Mouse (Mus musculus) frontal cortex, postnatal 25 days (tissue): Measurements from ENCODE around the gene Cbx4.

ENCODE experiments used
- DNase-seq, 2 experiments: peaks; one replicate each; pipeline ENCODE4 v3.0.0; 2022; ENCODE audit warnings: low spot score in 2 of 2

The Cbx4 gene

DNA sequence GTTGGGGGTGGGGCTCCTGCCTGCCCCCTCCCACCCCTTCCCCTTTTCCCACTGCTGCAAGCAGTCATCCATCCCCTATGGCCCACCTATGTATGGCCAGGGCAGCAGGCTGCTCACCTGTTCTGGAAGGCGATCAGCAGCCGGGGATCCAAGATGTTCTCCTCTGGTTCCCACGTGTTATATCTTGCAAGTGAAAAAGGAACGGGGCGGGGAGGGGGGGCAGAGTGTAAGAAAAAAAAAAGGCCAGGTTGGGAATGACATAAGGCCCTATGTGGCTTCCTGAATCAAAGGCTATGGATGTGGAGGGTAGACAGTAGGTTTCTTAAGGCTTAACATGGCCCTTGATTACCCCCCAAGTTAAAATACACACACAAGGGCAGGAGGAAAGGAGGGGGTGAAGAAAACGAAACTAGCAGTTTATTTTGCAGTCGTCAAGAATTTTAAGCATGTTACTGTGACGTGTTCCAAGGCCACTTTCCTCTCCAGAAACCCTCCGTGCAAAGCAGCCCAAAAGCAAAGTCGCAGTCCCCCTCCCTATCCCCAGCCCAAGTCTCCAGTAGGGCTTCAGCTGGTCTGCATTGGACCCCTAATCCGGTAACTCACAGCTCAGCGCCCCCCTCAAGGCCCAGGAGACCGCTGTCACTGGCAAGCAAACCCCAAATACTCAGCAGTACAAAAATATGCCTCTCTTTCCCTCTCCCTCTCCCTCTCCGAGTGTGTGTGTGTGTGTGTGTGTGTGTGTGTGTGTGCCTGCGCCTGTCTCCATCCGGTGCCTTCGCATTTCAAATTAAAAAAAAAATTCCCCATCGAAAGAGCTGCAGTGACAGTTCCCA, 1.4 kb downstream of the Cbx4 start:
- DNase-seq = no peak

DNA sequence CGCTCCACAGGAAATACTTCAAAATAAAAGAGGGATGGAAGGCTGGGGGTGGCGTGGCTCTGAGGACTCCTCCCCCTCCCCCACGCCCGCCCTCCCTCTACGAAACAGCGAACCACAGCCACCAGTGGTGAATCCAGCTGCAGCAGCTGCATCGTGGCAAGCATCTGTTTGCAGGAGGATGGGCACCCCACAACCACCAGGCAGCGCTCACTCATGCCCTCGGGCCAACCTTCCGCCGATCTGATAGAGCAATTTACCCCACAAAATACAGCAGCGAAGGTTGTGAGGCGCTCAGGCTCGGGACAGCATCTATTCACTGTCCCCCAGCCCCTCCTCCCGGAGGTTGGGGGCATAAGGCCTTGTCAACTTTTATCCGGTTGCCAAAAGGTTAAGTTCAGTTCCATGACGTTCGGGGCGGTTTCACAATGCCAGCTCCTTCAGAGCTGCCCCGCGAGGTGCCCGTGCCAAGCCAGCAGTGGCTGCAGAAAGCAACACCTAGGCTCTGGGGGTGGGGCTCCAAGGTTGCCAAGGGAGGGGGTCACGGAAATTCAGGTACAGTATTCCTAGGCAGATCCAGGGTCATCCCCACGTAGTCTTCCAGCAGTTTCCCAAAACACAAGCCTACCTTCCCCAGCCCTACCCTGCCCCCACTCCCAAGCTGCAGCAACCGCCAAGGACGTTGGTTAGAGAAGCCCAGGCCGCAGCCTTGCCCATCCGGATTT, 2.1 kb downstream of the Cbx4 start:
- no peak for DNase-seq

DNA sequence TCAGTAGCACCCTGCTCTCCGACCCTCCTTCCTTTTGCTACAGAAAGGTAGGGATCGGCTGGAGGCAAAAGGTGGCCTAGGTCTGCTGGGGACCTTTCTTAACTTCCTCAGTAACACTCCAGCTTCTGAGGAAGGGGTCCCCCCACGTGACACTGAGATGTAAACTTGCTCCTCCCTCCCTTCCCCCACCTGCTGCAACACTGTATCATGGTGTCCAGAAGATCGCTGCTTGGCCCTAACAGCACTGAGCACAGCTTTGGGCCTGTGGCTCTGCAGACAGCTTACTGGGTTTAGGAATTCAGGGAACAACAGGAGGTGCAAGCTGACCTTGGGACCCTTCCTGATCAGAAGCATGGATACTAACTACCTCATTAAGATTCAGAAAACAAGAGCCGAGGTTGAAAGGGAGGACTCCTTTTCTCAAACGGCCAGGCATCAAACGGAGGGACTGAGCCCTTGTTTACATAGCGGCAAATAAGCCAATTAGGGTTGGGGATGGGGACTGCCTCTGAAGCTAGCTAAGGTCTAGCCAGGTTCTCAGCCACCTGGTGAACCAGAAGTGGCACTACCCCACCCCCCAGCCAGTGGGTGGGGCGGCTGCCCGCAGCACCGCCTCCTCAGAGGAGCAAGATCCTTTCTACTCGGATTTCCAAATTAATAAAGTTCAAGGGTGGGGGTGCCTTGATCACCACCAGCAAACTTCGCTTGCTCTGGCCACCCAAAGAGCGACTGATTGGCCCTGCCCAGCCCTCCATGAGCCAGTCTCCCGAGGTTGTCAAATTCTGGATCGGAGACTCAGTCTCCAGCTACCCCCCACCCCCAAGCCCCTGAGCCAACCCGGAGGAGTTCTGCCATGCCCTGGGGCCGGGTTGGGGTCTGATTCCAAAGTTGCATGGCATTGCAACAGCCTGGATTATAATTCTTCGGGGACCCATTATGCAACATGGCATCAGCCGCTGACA, 3.1 kb downstream of the Cbx4 start:
- DNase-seq = no peak

DNA sequence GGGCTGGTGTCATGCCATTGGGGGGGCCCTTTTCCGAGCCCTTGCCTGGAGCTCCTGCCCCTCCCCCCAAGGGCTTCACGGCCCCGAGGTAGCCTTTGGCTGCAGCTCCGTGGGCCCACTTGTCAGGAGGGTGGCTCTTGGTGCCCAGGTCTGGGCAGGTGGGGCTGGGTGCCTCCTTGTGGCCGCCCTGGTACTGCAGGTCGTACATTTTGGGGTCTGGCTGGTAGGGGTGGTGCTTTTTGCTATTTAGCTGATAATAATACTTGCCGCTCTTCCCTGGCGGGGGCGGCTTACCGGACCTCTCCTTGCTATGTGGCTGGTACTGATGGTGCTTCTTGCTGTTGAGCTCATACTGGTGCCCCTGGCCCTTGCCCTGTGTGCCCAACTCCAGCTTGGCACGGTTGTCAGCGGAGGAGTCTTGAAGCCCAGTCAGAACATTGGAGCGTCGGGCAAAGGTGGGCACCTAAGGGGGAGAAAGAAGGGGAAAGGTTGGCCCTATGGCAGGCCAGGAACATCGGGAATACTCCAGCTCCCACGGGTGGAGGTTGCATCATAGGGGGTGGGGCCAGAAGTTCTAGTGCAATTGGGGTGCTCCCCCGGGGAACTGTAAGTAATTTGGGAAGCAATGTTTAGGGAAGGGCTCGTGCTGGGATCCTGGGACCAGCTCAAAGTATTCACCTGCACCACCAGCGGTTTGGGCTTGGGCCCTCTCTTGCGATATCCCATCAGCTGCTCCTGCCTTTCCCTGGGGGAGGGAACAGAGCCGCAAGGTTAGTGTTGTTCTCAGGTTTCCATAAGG, 4.0 kb downstream of the Cbx4 start:
- DNase-seq = no peak

DNA sequence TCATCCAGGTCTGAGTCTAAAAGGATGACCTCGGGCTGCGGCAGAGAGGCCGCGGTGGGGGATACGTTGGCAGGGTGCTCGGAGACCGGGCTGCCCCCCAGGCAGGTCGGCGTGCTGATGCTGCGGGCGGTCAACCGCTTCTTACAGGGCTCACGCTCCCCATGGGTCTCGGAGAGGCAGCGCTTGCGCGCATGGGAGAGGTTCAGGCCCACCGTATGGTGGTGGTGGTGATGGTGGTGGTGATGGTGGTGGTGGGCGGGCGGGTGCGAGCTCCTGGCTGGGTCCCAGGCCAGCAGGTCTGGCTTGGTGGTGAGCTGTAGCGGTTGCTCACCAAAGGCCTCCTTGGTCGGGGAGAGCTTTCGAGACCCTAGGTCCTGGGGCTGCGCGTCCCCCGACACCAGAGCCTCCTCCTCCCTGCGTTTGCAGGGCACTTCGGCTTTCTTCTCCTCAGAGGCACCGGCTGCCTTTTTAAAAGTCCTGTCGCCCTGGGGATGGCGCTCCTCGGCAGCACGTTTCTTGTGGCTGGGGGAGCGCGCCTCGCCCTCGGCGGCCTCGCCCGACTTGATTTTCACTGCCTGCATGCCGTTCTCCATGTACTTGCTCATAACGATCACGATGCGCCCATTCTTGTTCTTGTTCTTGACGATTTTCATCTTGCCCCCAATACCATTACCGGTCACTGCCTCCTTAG, 4.7 kb downstream of the Cbx4 start:
- no peak for DNase-seq

DNA sequence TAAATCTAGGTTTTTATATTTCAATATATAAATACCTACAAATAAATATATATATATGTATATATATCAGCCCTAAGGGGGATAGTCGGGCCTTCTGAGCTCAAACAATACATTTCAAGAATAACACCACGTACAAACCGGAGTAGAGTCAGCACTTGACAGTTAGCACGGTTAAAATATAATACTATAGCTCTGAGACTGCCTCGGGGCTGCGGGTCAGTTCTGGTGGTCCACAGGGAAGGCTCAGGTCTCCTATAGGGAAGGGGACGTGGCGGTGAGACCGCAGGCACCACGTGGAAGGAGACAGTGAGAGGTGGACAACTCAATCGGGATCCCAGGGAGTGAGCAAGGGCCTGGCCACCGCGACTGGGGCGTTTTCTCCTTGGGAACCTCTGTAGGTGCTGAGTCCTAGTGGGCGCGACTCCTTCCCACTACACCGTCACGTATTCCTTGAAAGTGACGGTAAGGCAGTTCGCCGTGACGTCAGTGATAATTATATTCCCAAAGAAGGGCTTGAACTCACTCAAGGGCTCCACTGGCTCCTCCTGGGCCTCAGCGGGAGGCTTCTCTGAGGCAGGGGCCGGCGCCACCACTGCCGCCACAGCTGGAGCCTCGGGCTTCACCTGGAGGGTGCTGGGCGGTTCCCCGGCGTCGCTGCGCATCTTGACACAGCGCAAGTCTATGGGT, 5.4 kb downstream of the Cbx4 start:
- DNase-seq = no peak

DNA sequence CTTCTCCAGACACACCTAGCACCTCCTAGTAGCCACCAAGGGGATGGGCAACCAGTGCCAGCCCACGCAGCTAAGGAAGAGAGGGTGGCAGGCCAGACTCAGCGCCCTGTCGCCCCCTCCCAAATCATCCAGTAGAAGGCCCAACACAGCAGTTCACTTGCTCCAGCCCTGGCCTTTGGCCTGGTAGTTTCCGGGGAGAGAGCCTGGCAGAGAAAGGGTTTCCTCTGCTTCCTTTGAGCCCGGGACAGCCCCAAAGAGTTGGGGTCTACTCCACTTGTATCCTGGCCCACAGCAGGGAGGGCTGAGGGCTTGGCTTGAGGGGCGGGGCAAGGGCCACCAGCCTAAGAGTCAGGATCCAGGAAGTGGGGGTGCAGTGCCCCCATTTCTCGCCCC, 6.6 kb downstream of the Cbx4 start:
- no peak for DNase-seq

DNA sequence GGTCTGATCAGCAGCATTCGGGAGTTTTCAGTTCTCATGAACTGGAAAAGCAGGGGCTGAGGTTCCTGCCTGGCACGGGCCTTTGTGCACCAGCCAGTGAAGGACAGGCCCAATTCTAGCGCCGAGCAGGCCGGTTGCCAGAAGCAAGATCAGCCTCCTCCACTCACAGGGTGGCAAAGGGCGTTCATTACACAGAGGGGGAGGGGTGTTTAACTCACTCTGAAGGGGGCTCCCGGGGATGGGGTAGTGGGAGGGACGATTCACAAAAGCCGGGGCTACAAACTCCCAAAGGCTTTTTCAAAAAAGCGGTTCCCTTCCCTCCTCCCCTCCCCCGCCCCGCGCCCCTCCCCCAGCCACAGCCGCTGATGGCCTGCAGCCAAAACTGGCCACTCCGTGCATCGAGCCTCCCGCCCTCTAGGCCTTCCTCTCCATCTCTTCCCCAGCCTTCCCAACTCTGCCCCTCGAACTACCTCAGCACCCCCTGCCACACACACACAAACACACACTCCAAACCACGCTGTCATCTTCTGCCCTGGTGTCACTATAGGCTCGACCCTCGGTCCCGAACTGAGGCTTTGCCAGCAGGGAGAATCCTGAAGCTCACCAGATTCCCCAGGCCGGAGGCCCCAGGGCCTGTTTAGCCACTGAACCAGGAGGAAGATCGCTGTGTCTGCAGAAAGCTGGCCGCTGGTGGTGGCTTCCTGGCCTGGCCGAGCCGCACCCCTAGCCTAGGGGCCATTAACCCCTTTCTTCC, 7.2 kb downstream of the Cbx4 start:
- DNase-seq = no peak

DNA sequence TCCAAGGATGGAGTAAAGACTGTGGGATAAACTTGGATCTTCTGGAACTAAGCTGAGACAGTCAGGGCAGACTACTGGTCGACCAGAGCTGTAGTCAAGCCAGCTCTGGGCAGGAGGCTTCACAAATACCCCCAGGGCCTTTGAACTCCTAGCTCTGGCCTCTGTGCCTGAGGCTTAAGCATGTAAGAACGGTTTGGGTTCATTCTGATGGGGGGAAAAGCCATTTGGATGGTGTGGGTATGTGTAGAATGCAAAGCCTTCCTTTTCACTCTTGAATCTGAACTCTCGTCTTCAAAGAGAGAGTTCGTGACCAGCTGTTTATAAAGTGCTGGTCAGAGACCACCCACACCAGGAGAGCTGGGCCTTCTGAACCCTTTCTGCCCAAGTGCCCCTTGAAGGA, 8.3 kb downstream of the Cbx4 start:
- no peak for DNase-seq

DNA sequence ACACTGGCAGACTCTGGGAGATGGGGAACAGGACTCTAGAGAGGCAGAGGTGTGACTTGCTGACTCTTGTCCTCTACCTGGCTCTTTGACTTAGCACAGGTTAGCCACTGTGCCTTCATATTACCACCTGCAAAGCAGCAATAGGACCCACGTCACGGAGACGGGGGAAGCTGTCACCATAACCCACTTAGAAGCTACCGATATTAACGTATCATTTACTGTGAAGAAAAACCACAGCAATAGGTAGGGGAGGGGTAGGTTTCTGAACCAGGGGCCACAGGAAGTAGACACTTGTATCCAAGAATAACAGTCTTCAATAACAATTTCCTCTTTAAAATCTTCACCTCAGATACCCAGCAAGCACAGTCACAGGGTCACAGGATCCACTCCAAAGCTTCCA, 10.2 kb downstream of the Cbx4 start:
- no peak for DNase-seq

DNA sequence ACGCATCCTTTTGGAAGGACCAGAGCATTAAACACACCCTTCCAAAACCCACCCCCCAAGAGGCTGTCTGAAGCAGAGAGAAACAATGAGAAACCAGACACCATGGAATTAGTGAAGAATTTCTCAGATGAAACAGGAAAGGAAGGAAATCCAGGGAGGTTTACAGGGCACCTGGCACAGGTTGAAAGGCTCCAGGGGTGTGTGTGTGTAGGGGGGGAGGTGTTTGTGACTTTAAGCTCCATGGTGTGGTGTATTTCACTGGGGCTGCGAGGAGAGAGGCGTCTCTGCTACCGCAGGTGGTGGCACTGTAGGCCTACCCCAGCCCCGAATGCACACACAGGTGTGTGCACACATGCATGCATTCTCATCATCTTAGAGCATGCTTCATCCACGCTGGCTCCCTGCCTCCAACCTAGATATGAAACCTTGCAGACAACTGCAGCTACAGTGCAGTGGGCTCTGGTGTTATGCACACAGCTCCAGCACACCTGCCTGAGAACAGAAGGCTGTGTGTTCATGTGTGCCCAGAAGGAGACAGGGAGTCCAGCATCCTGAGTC, 12.1 kb downstream of the Cbx4 start:
- no peak for DNase-seq

DNA sequence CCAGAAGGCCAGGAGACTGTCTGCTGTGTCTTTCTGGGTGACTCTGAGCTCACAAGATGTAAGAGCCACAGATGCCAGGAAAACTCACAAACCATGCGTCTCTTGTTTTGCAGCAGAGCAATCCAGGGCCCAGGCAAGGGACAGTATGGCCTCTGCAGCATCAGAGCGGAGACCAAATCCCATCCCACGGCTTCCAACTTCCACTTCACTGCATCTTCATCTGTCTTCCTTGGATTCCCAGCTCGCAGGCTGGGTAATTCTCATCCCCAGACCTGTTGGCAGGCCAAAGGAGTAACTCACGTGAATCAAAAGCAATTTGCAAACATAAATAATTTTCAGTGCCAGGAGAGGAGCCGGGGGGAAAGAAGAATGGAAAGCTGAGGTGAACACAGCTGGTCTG, 13.0 kb downstream of the Cbx4 start:
- DNase-seq = no peak

DNA sequence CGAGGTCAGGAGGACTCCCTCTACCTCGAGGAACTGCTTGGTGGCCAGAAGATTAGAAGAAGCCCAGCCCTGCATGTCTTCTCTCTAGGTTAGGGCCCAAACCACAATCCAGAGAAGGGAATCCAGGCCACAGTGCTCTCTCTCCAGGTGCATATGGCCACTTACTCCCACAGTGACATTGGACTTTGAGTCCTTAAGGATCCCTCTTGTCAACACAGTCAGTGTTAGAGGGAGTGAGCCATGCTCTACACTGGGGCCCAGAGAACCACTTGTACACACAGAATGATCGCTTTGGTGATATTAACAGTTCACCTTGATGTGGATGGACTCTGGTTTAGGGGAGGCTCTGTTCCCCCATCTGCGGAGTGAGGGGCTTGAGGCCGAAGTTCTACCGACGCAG, 13.8 kb downstream of the Cbx4 start:
- no peak for DNase-seq

DNA sequence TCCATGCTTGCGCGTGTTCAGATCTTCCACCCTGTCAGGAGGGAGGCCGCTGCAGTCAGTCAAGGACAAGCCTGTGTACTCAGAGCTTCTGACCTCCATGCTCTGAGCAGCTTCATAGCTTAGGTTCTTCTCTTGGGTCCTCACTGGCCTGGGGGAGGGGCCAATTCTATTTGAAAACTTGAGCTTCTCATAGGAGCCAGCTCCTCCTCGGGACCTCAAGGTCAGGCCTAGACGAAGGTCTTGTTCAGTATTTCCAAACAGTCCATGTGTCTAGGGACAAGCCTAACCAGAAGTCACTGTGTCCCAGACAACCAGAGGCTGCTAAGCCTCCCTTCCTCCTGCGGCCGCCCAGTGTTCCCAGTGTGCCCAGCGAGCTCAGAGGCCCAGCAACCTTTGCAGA, 19.2 kb downstream of the Cbx4 start:
- no peak for DNase-seq

DNA sequence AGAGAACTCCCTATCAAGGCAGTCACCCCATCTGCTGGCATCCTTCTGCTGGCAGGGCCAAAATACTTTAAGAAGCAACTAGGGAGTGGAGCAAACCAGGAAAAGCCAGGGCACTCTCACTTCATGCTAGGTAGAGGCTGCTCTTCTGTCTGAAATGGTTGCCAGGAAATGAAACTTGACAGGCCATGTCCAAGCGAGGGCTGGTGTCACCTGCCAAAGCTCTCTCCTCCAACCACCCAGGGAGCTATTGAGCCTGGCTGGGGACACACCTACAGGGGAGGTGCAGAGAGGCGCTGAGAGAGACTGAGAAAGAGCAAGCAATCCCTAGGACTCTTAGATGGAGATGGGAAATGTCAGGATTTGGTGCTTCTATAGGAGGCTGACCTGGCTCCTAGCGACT, 26.8 kb downstream of the Cbx4 start:
- DNase-seq = no peak

DNA sequence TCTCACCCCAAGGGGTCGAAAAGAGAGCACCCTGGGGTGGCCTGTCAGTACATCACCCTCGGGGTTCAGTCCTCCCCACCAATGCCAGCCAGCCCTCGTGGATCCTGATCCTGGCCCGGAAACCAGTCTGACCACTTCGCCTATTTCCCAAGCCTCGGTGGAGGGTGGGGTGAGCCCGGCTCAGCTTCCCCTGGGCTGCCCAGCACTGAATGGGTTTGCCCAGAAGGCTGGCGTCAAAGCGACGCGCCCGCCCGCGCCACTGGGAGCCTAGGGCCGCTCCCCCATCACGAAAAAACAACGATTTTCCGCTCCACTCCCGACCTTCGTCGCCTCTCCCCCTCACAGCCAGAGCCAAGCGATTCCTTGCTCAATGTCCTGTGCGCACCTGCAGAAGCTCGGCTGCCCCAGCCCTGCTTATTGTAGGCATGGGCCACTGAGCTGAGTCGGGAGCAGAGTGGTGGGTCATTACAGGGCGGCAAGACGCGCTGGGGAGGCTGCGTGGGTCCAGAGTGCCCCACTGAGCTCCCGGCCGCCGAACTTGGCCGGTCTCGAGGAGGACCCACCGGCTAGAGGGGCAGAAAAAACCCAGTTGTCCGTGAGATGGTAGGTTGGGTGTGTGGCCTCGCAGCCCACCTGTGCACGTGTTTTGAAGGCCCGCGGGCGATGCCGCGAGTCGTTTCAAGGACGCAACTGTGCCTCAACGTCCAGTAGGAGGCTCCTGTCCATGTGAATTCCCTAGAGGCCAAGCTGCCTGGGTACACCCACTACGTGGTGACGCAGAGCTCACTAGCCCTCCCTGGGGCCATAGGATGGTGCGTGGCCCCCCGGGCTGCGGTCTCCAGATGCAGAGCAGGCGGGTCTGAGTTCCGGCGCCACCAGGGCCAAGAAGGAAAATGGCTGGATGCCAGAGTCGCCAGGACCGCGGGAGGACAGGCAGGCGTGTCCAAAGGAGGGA, 27.7 kb downstream of the Cbx4 start:
- DNase-seq = no peak

DNA sequence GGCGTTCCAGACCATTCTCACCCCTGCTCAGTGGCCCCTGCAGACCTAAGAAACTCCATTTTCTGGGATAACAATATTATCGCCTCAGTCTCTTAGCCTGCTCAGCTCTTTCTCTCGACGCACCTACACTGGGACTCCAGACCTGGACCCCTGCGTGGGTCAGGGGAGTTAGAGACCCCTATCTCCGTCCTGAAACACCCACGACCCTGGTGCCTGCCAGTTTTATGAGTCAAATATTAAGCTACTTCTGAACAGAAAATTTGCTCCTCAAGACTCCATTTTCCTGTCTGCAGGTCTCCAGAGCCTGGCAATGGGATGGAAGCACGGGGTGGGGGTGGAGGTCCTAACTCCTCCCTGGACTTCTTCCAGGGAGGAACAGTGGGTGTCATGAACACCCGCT, 28.7 kb downstream of the Cbx4 start:
- no peak for DNase-seq
